Mouse (Mus musculus) forebrain, embryonic 15.5 days (tissue): ENCODE data around the gene Bmp6. TPM values are rescaled to one million over a fixed set of nuclear protein-coding genes. Genes with fewer than 3 reads are reported as not detected.

Experiments
- ATAC-seq: fragments of 200-750 bp; cut with Nextera tagmentation; replicated peaks from 2 replicates; pipeline ENCODE4 v1.8.0; 2017; ENCODE audit warnings: mild to moderate bottlenecking, moderate TSS enrichment, moderate library complexity
- H3K27ac ChIP-seq: fragments of 300-500 bp; sonication (generic); replicated peaks from 2 replicates; pipeline ENCODE4 v1.5.1; 2015; ENCODE audit warnings: mild to moderate bottlenecking, inconsistent platforms
- H3K27me3 ChIP-seq: fragments of 300-500 bp; sonication (generic); 2 replicates; pipeline ENCODE4 v1.6.1; 2015; ENCODE audit warnings: inconsistent platforms
- H3K36me3 ChIP-seq: fragments of 300-500 bp; sonication (generic); 2 replicates; pipeline ENCODE4 v1.6.1; 2015; ENCODE audit warnings: mild to moderate bottlenecking, inconsistent platforms
- H3K4me1 ChIP-seq: fragments of 300-500 bp; sonication (generic); 2 replicates; pipeline ENCODE4 v1.6.1; 2015; ENCODE audit warnings: inconsistent platforms
- H3K4me2 ChIP-seq: fragments of 300-500 bp; sonication (generic); replicated peaks from 2 replicates; pipeline ENCODE4 v1.6.1; 2015; ENCODE audit warnings: mild to moderate bottlenecking, inconsistent platforms
- H3K4me3 ChIP-seq: fragments of 300-500 bp; sonication (generic); 2 replicates; pipeline ENCODE4 v1.5.1; 2015; ENCODE audit warnings: mild to moderate bottlenecking, inconsistent platforms
- H3K9ac ChIP-seq: fragments of 300-500 bp; sonication (generic); replicated peaks from 2 replicates; pipeline ENCODE4 v1.6.1; 2015; ENCODE audit warnings: mild to moderate bottlenecking, inconsistent platforms
- H3K9me3 ChIP-seq: fragments of 300-500 bp; sonication (generic); 2 replicates; pipeline ENCODE4 v1.6.1; 2016; ENCODE audit warnings: inconsistent platforms
- WGBS: fragments of 180-500 bp; shearing (Covaris S2); methylation state at CpG from one replicate; pipeline ENCODE4 v1.1.7; 2015; ENCODE audit warnings: mixed read lengths; 5-methylcytosine and 5-hydroxymethylcytosine counted together
- polyA plus RNA-seq: library from polyadenylated mRNA; unstranded; fragments of >200 nt; fragmentation: Nextera tagmentation; extraction: Ambion mirVana; gene quantifications from 2 replicates; pipeline ENCODE4 v1.2.1, GENCODE M21; 2015

Gene Bmp6
- polyA plus RNA-seq, 1 experiment from 2014 or later, result 1.9 TPM

DNA sequence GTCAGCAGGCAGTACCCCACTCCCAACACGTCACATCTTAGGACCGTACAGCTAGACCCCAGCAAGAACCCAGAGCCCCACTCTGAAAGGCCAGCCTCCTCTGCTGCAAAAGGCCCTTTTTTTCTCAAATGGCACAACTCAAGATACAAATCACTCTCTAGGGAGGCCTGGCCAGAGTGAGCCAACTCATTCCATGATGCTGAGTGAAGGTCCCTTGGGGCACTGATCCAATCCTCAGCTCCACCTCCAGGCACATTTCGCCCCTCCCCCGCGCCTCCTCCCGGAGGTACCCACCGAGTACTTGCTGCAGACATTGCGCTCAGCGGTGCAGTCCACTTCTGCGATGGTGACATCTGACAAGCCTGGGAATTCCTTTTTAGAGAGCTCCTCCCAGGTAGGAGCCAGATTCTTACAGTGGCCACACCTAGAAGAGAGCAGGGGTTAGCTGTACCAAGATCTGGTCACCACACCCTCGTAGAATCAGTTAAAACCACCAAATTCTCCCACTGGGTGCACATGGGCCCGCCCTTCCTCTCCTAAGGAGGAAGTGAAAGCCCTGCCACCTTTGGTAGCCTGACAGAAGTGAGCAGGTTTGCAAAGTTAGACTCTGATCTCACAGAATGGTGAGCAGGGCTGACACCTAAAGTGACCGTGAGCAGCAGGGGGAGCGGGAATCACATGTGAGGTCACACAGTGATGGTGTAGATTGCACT is 158.4 kb downstream of the Bmp6 start:
- ATAC-seq, result no peak

DNA sequence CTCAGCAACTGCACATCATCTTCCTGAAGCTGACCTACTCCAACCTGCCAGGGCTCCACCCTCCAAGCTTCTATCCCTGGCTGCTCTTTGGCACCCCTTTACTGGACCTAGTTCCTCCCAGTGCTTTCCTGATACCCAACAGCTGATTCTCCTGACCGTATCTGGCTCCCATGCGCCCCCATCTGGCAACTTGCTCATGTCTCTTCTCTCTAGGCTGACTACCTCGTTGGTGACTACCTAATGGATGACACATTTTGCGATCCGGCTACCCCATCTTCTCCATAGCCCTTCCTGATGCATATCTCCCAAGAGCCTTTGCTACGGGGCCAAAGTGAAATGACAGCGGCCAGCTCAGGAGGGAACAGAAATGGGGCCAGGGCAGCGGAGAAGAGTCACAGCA is 161.4 kb downstream of the Bmp6 start:
- no peak for ATAC-seq
- H3K27me3 ChIP-seq, result no peaks in the 10 kb centered on the region
- H3K27ac ChIP-seq, result no peak overlapping the region
- 87% methylated on average over 8 of the region's 8 CpGs for WGBS
- H3K4me1 ChIP-seq, result no peaks in the 10 kb centered on the region
- H3K4me3 ChIP-seq, result no peak overlapping the region
- no peak overlapping the region for H3K4me2 ChIP-seq
- H3K36me3 ChIP-seq, result peaks cover 25% of the 10 kb centered on the region; the same call in 1 of the 2 replicates
- no peak overlapping the region for H3K9ac ChIP-seq
- H3K9me3 ChIP-seq, result no peaks in the 10 kb centered on the region

More for the DNA sequence above, 158.4 kb downstream of the Bmp6 start:
- no peak overlapping the region for H3K4me3 ChIP-seq
- no peak overlapping the region for H3K9ac ChIP-seq
- no peak overlapping the region for H3K27ac ChIP-seq
- WGBS, result 91% methylated on average over 14 of the region's 14 CpGs
- no peaks in the 10 kb centered on the region for H3K4me1 ChIP-seq
- peaks cover 37% of the 10 kb centered on the region for H3K36me3 ChIP-seq
- no peaks in the 10 kb centered on the region for H3K9me3 ChIP-seq
- H3K27me3 ChIP-seq, result no peaks in the 10 kb centered on the region
- no peak overlapping the region for H3K4me2 ChIP-seq

DNA sequence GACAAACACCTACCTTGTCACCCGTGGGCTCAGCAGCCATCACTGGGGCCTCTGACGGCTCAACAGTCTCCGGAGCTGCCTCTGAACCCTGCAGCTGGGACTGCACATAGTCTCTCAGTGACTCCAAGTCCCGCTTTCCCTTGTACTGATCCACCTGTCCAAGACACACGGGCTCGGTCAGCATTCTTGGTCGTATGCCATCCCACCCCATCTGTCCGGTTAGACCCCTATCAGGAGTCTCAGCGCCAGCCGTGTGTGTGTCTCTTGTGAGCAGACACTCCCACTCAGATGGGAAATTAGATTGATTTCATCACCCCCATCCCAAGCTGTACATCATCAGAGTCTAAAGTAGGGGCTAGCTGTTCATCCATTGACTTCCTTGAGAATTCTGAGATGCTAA is 162.0 kb downstream of the Bmp6 start:
- Histone ChIP-seq H3K4me2 (no peak overlapping the region), H3K27ac (no peak overlapping the region), H3K9me3 (no peaks in the 10 kb centered on the region), H3K9ac (no peak overlapping the region), H3K27me3 (no peaks in the 10 kb centered on the region), H3K4me1 (no peaks in the 10 kb centered on the region), H3K4me3 (no peak overlapping the region), H3K36me3 (peaks cover 19% of the 10 kb centered on the region; the same call in 1 of the 2 replicates)
- ATAC-seq, result no peak
- 96% methylated on average over 10 of the region's 10 CpGs for WGBS

DNA sequence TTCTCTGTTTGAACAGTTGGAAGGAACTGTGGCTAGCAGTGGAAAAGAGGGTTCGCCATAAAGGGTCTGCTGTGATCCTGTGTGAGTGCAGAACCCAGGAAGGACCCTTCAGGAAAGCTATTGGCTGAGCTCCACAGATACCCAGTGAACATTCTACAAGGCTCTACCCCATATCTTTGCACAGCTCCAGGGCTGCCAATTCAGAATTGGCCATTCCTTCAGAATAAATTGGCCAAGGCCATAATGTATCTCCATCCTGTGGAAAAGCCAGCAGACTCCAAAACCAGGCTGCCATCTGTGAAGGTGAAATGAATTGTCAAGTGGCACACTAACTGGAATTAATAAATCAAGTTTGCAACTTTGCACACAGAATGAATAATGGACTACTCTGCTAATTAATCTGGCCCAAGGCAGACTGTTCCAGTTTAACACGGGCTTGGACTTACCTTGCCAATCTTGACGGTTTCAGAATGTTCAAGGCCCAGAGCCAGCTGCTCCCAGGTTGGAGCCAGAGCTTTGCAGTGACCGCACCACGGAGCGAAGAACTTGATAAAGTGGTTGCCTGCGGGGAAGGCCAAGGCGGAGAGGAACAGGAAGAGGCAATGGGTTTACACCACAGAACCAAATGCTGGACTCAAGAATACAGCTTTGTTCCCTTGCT is 164.9 kb downstream of the Bmp6 start:
- 83% methylated on average over 8 of the region's 8 CpGs for WGBS
- Histone ChIP-seq H3K36me3 (peaks cover 10% of the 10 kb centered on the region; the same call in 1 of the 2 replicates), H3K27ac (no peak overlapping the region)

DNA sequence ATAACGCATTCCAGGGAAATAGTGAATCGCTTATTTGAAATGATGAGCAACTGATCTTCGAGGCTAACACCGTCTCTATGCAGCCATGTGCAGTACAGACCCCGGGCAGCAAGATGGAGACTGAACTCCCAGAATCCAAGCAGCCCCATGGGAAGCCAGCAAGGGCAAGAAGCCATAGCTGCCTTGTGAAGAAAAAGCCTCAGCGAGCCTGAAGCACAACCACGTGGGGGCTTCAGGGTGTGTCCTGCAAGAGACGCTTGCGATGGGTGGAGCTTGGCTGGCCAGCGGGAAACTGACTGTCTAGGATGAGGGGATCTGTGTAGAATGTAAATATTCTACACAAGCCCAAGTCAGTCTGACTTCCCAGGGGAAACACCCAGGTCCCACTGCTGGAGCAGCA is 167.1 kb downstream of the Bmp6 start:
- H3K27me3 ChIP-seq, result no peaks in the 10 kb centered on the region
- no peak overlapping the region for H3K27ac ChIP-seq
- H3K36me3 ChIP-seq, result peaks cover 4% of the 10 kb centered on the region; the same call in 1 of the 2 replicates
- WGBS, result 90% methylated on average over 10 of the region's 10 CpGs
- no peaks in the 10 kb centered on the region for H3K9me3 ChIP-seq
- ATAC-seq, result no peak
- no peak overlapping the region for H3K4me2 ChIP-seq
- H3K4me1 ChIP-seq, result no peaks in the 10 kb centered on the region
- no peak overlapping the region for H3K4me3 ChIP-seq
- no peak overlapping the region for H3K9ac ChIP-seq

More for the DNA sequence above, 164.9 kb downstream of the Bmp6 start:
- Histone ChIP-seq H3K27me3 (no peaks in the 10 kb centered on the region), H3K9ac (no peak overlapping the region), H3K4me1 (no peaks in the 10 kb centered on the region), H3K4me2 (no peak overlapping the region), H3K4me3 (no peak overlapping the region), H3K9me3 (no peaks in the 10 kb centered on the region)
- 0 out of 2 replicates have a peak, but pooled peaks have one; percentile 48 for ATAC-seq

DNA sequence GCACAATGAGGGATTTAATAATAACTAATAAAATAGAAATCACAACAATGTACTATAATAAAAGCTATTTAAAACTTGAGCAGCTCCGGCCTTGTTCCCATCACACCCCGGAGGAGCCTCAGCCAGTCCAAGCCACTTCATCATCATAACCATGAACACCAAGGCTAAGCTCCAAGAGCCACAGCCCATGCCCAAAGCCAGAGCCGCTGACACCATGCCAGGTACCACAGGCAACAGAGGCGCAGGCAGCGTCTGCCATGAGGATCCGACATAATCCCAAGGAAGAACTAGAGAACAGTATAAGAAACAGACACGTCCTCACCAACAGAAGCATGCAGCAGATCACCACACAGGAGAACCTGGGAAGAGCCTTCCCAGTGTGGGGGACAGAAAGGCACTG is 169.0 kb downstream of the Bmp6 start:
- Histone ChIP-seq H3K4me1 (no peaks in the 10 kb centered on the region), H3K27me3 (no peaks in the 10 kb centered on the region), H3K36me3 (peaks cover 16% of the 10 kb centered on the region), H3K4me3 (no peak overlapping the region), H3K4me2 (no peak overlapping the region), H3K9ac (no peak overlapping the region), H3K27ac (no peak overlapping the region), H3K9me3 (no peaks in the 10 kb centered on the region)
- no peak for ATAC-seq
- WGBS, result 94% methylated on average over 7 of the region's 7 CpGs

DNA sequence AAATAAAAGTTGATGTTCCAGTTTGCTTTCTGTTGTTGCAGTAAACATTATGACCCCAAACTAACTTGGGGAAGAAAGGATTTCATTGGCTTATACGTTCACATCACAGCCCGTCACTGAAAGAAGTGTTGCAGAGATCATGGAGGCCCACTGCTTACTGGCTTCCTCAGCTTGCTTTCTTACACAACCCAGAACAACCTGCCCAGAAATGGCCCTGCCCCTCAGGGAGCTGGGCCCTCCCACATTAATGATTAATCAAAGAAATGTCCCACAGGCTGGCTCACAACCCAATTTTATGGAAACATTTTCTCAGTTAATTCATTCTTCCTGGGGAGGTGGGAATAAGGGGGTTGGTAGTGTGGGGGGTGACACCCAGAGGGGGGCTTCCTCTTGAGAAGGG is 170.5 kb downstream of the Bmp6 start:
- Histone ChIP-seq H3K9ac (no peak overlapping the region), H3K9me3 (no peaks in the 10 kb centered on the region), H3K4me3 (no peak overlapping the region), H3K27ac (no peak overlapping the region), H3K4me2 (no peak overlapping the region), H3K36me3 (peaks cover 16% of the 10 kb centered on the region), H3K27me3 (no peaks in the 10 kb centered on the region), H3K4me1 (no peaks in the 10 kb centered on the region)
- WGBS, result 89% methylated on average over 2 of the region's 2 CpGs
- no peak for ATAC-seq

DNA sequence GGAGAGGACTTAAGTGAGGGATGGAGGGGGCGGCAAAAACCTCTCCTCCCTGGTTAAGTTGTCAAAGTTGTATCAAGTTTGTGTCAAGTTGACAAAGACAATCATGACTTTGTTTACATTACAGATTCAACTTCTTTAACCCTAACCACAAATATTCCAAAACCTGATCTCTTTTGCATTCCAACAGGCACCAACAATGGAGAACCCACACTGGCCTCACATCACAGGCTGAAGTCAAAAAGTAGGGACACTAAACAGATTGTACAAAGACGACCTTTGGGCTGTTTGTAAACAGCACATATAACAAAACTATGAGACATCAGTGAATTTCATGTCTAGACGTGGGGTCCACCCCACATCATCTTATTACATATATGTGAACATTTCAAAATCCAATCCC is 170.9 kb downstream of the Bmp6 start:
- Histone ChIP-seq H3K27me3 (no peaks in the 10 kb centered on the region), H3K4me3 (no peak overlapping the region), H3K4me1 (no peaks in the 10 kb centered on the region), H3K9me3 (no peaks in the 10 kb centered on the region), H3K9ac (no peak overlapping the region), H3K4me2 (no peak overlapping the region), H3K27ac (no peak overlapping the region), H3K36me3 (peaks cover 16% of the 10 kb centered on the region)
- 88% methylated on average over 3 of the region's 3 CpGs for WGBS
- no peak for ATAC-seq

DNA sequence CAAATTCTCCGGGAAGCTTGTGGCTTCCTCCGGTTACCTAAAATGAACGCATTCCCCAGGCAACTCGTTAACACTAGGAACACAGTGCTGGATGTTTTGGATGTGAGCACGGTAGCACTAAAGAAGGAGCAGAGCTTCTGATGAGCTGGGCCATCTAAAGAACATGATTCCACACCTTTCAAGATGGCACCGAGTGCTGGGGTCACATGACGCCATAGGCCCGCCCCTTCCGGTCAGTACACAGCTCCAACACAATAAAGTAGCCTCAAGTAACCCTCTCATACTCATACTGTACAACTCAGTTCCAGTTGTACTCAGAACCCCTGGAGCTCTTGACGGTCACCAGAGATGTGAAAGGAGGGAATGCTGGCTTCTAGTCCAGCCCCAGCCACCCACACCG is 171.7 kb downstream of the Bmp6 start:
- Histone ChIP-seq H3K4me1 (no peaks in the 10 kb centered on the region), H3K27me3 (no peaks in the 10 kb centered on the region), H3K36me3 (peaks cover 16% of the 10 kb centered on the region), H3K9me3 (no peaks in the 10 kb centered on the region), H3K9ac (no peak overlapping the region), H3K4me2 (no peak overlapping the region), H3K4me3 (no peak overlapping the region), H3K27ac (no peak overlapping the region)
- no peak for ATAC-seq
- WGBS, result 88% methylated on average over 11 of the region's 11 CpGs

DNA sequence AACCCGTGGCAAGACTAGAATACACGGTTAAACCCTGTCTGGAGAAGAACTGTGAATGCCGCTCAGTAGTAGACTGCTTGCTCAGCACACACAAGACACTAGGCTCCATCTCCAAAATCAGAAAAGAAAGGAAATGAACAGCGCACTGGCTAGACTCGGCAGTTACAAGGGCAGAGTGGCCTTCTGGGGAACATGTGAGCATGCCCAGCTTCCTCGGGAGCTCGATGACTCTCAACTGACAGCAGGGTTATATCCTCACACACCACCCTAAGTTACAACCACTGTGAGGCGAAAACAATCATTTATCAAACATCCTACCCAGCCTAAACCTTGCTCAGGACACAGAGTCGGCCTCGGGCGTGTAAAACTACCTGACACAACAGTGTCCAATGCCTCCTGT is 175.4 kb downstream of the Bmp6 start:
- no peak for ATAC-seq
- peaks cover 3% of the 10 kb centered on the region; the same call in 1 of the 2 replicates for H3K4me1 ChIP-seq
- WGBS, result 95% methylated on average over 11 of the region's 11 CpGs
- no peak overlapping the region for H3K27ac ChIP-seq
- H3K4me3 ChIP-seq, result no peak overlapping the region
- H3K27me3 ChIP-seq, result no peaks in the 10 kb centered on the region
- H3K9me3 ChIP-seq, result no peaks in the 10 kb centered on the region
- H3K36me3 ChIP-seq, result peaks cover 16% of the 10 kb centered on the region
- no peak overlapping the region for H3K9ac ChIP-seq
- H3K4me2 ChIP-seq, result no peak overlapping the region

DNA sequence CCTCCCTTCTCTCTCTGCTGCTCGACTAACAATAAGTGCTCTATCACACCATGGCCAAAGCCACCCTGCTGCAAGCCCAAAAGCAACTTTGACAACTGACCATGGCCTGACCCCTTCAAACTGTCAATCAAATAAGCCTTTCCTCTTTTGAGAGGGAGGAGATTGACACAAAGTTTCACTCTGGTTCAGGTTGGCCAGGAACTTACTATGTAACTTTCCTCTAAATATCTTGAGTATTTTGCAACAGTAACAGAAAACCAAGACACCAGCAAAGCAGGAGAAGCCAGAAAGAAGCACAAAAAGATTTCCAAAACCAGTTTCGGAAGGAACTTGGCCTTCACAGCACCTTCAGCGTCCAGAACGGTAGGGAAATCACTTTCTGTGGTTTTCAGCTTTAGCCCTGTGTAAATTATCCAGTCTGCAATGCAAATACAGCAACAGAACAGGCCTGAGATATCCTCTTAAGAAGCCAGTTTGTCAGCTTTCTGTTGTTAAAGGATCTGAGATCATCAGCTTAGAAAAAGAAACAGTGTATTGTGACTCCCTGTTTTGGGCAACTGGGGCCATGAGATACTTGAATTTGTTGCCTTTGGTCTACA is 177.2 kb downstream of the Bmp6 start:
- H3K4me1 ChIP-seq, result peaks cover 7% of the 10 kb centered on the region
- no peak overlapping the region for H3K27ac ChIP-seq
- H3K4me2 ChIP-seq, result no peak overlapping the region
- H3K4me3 ChIP-seq, result no peak overlapping the region
- no peaks in the 10 kb centered on the region for H3K9me3 ChIP-seq
- no peak for ATAC-seq
- 76% methylated on average over 4 of the region's 4 CpGs for WGBS
- H3K9ac ChIP-seq, result no peak overlapping the region
- H3K36me3 ChIP-seq, result peaks cover 13% of the 10 kb centered on the region
- H3K27me3 ChIP-seq, result no peaks in the 10 kb centered on the region

DNA sequence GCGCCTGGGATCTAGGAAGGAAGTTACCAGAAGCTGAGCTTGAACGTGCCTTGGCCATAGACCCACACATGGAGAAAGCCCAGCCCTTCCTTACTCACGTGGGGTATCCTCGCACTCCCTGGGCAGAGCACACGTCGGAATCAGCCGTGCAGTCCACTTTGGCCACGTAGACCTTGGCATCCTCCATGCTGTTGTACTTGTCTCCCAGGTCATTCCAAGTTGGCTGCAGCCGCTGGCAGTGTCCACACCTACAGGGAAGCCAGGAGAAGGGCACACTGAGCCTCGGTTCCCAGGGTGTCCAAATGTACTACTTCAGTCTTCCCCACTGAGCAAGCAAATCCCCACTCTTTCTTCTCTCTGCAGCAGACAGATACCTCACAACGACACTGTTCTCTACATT is 178.3 kb downstream of the Bmp6 start:
- H3K4me3 ChIP-seq, result no peak overlapping the region
- no peak for ATAC-seq
- H3K9me3 ChIP-seq, result no peaks in the 10 kb centered on the region
- H3K27me3 ChIP-seq, result no peaks in the 10 kb centered on the region
- H3K27ac ChIP-seq, result no peak overlapping the region
- no peak overlapping the region for H3K4me2 ChIP-seq
- 94% methylated on average over 11 of the region's 11 CpGs for WGBS
- peaks cover 11% of the 10 kb centered on the region for H3K4me1 ChIP-seq
- H3K9ac ChIP-seq, result no peak overlapping the region
- peaks cover 6% of the 10 kb centered on the region for H3K36me3 ChIP-seq
